Mouse (Mus musculus) ovary, adult 10 weeks (tissue): Measurements from ENCODE around the gene Slc27a3. TPM values are rescaled to one million over a fixed set of nuclear protein-coding genes. Genes with fewer than 3 reads are reported as not detected.

Experiments used
- polyA plus RNA-seq: library from polyadenylated mRNA; stranded (reverse); fragments of 350-450 nt; fragmentation: Illumina TruSeq; extraction: RNeasy Lipid Tissue Mini Kit (QIAGEN cat#74804); gene quantifications from one replicate; pipeline ENCODE4 v1.2.3, GENCODE M21; 2014

Slc27a3 gene
- polyA plus RNA-seq: not detected

GRCm38 (mm10) chr3:90389511-90390490 is at the start of gene Slc27a3:
Gene Slc27a3 (minus strand): TSS chr3:90389938.

GRCm38 (mm10) chr3:90433381-90434020 is 43.8 kb upstream of the Slc27a3 start, which contains the start of gene Ints3:
Gene Ints3 (minus strand): TSS chr3:90433622.

Other genes starting within 250 kb of the Slc27a3 start
- gene Rps27, start 176.3 kb downstream of the Slc27a3 start, polyA plus RNA-seq: 2,493 TPM
- gene Rab13, start 176.2 kb downstream of the Slc27a3 start, polyA plus RNA-seq: 13.7 TPM
- 97.8 TPM for gene Jtb, start 158.3 kb downstream of the Slc27a3 start, polyA plus RNA-seq
- 4.3 TPM for gene Creb3l4, start 146.4 kb downstream of the Slc27a3 start, polyA plus RNA-seq
- 139 TPM for gene Slc39a1, start 141.8 kb downstream of the Slc27a3 start, polyA plus RNA-seq
- gene Crtc2, start 135.8 kb downstream of the Slc27a3 start, polyA plus RNA-seq: 6.5 TPM
- gene Dennd4b, start 124.8 kb downstream of the Slc27a3 start, polyA plus RNA-seq: 1.3 TPM
- 103 TPM for gene Gatad2b, start 96.8 kb downstream of the Slc27a3 start, polyA plus RNA-seq
- gene Ints3, start 43.7 kb upstream of the Slc27a3 start, polyA plus RNA-seq: 24.1 TPM
- 36.4 TPM for gene Npr1, start 75.9 kb upstream of the Slc27a3 start, polyA plus RNA-seq
- gene Ilf2, start 86.2 kb upstream of the Slc27a3 start, polyA plus RNA-seq: 94.7 TPM
- gene Snapin, start 101.1 kb upstream of the Slc27a3 start, polyA plus RNA-seq: 154 TPM
- gene Chtop, start 119.6 kb upstream of the Slc27a3 start, polyA plus RNA-seq: 220 TPM
- 29.9 TPM for gene S100a1, start 124.5 kb upstream of the Slc27a3 start, polyA plus RNA-seq
- 2.6 TPM for gene S100a13, start 124.5 kb upstream of the Slc27a3 start, polyA plus RNA-seq
- not detected for gene S100a14, start 136.9 kb upstream of the Slc27a3 start, polyA plus RNA-seq
- gene S100a16, start 147.3 kb upstream of the Slc27a3 start, polyA plus RNA-seq: 29.2 TPM
- gene S100a3, start 170.6 kb upstream of the Slc27a3 start, polyA plus RNA-seq: not detected
- gene S100a2, start 200.3 kb upstream of the Slc27a3 start, polyA plus RNA-seq: not detected
- gene Gm42674, start 212.0 kb upstream of the Slc27a3 start, polyA plus RNA-seq: not detected
- 21.9 TPM for gene S100a4, start 213.8 kb upstream of the Slc27a3 start, polyA plus RNA-seq
- gene S100a5, start 218.6 kb upstream of the Slc27a3 start, polyA plus RNA-seq: not detected
- 45.3 TPM for gene S100a6, start 222.9 kb upstream of the Slc27a3 start, polyA plus RNA-seq